Mouse (Mus musculus) kidney, postnatal 25 days (tissue): ENCODE measurements at regions not wholly inside any gene's neighbourhood (a gene's known extent, or its start where the extent isn't known, plus 50 kb on each side); places are given as distances from the start of the nearest gene placed in this dataset.

Source experiments
- DNase-seq, 2 experiments: peaks; one replicate each; pipeline ENCODE4 v3.0.0; 2021; ENCODE audit warnings: mixed read lengths in 2 of 2

GRCm38 (mm10) chr5:129430330-129430729, 70.7 kb upstream of the Sfswap start:
- DNase-seq, result no peak

GRCm38 (mm10) chr5:129449931-129450573, 51.0 kb upstream of the Sfswap start:
- no peak for DNase-seq
